Mouse (Mus musculus): ENCODE measurements around the gene Selplg.

Selplg gene

GRCm38 (mm10) chr5:113771213-113772162 lies 61.0 kb downstream of the Selplg start:
- DNase-seq (ENCODE audit: low spot score in 2 of 2): peak; percentile 82 to 85

DNA sequence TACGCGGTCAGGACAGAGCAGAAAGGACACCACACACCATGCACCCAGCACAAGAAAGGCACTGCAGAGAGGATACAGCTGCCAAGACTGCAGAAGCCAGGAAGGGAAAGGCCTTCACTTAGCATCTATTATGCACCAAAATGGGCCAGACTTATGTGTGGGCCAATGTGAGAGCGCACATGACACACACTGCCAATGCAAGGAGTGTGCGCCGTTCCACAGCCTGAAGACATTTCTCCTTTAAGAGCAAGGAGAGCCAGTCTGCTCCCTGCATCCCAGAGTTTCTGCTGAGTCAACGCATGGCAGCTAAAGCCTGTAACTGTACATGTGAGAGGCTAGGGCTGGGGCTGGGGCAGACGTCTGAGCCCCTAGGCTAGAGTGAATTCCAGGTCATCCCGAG lies 63.6 kb downstream of the Selplg start:
- no peak for DNase-seq (ENCODE audit: low spot score in 2 of 2)
